Mouse (Mus musculus): ENCODE results near the gene Prkd2. TPM values are rescaled to one million over a fixed set of nuclear protein-coding genes. Genes with fewer than 3 reads are reported as not detected.
A peak's percentile ranks its signal among the peaks of the same experiment; 100 is the strongest.

The Prkd2 gene
- total and polyA plus RNA-seq, 3 experiments = 9.8 to 39.0 (median 18.0) TPM

GRCm38 (mm10) chr7:16908367-16908766 lies 65.7 kb downstream of the Prkd2 start:
- Histone ChIP-seq H3K9ac (ENCODE audit: insufficient read depth, low read depth) (peak overlapping the region; percentile 42; the same call in 1 of the 2 replicates), H3K4me3 (replicated peaks in 1 of 3; ENCODE audit: low read depth in 2 of 3, low read length in 2 of 3, poor library complexity in 1 of 3) (peak overlapping the region in 2 of 3 experiments; percentile 52 to 63), H3K36me3 (replicated peaks in 1 of 2; ENCODE audit: control insufficient read depth in 1 of 2, insufficient read depth in 1 of 2, low read length in 1 of 2) (peaks cover 3 to 39% of the 10 kb centered on the region in 2 experiments), H3K79me2 (replicated peaks; ENCODE audit: control insufficient read depth, extremely low read depth, insufficient read depth, poor library complexity, severe bottlenecking) (no peaks in the 10 kb centered on the region), H3K4me2 (ENCODE audit: insufficient read depth, low read depth, poor library complexity, severe bottlenecking) (peak overlapping the region; percentile 42), H3K27me3 (replicated peaks) (no peaks in the 10 kb centered on the region), H3K27ac (ENCODE audit: insufficient read depth, low read depth) (no peak overlapping the region), H3K9me3 (replicated peaks; ENCODE audit: low read length) (no peaks in the 10 kb centered on the region), H3K4me1 (ENCODE audit: control insufficient read depth in 1 of 2, insufficient read depth in 2 of 2) (peaks cover 44 to 70% of the 10 kb centered on the region in 2 experiments)
- in situ Hi-C loops (cut with MboI; ENCODE audit: low pct_ligation_motif_present, low pct_unique_long_range_greater_than_20kb, low sequenced_read_pairs) (loop anchor here (5.0 kb wide), 2 partner anchors 36 to 91 kb away; partner anchors contain the start of genes Fkrp and Strn4), dilution Hi-C loops (cut with MboI; ENCODE audit: extremely low pct_ligation_motif_present, extremely low pct_unique_long_range_greater_than_20kb, low sequenced_read_pairs) (no loop called here)
- DNase-seq (ENCODE audit: extremely low read depth) = no peak
- no peak for TF ChIP-seq IRF4 (IDR thresholded peaks at IDR 0.05; ENCODE audit: low read depth, low read length)
- TF ChIP-seq USF2 (conservative IDR thresholded peaks at IDR 0.05; ENCODE audit: low read depth, low read length) = no peak
- no peak for TF ChIP-seq MAFK (IDR thresholded peaks at IDR 0.05; ENCODE audit: insufficient replicate concordance, low read length)
- no peak for TF ChIP-seq USF1 (IDR thresholded peaks at IDR 0.05; ENCODE audit: low read depth, low read length)
- TF ChIP-seq TBP (conservative IDR thresholded peaks at IDR 0.05; ENCODE audit: low read depth, low read length) = no peak
- no peak for TF ChIP-seq JUND (conservative IDR thresholded peaks at IDR 0.05; ENCODE audit: low read depth, low read length)
- no peak for TF ChIP-seq NELFE (IDR thresholded peaks at IDR 0.05; ENCODE audit: low read depth, low read length)
- no peak for TF ChIP-seq TCF12 (IDR thresholded peaks at IDR 0.05; ENCODE audit: low read depth, low read length)
- TF ChIP-seq E2F4 (IDR thresholded peaks at IDR 0.05; ENCODE audit: insufficient replicate concordance, low read depth, low read length) = no peak
- no peak for TF ChIP-seq ZKSCAN1 (IDR thresholded peaks at IDR 0.05; ENCODE audit: borderline replicate concordance, low read depth, low read length)
- TF ChIP-seq HCFC1 (IDR thresholded peaks at IDR 0.05; ENCODE audit: low read depth, low read length) = no peak
- no peak for TF ChIP-seq ZC3H11A (IDR thresholded peaks at IDR 0.05; ENCODE audit: low read depth, low read length)
- no peak for TF ChIP-seq RCOR1 (conservative IDR thresholded peaks at IDR 0.05; ENCODE audit: low read depth, low read length)
- no peak for TF ChIP-seq ETS1 (conservative IDR thresholded peaks at IDR 0.05; ENCODE audit: low read depth, low read length)
- TF ChIP-seq RAD21 (IDR thresholded peaks at IDR 0.05; ENCODE audit: low read depth, low read length) = no peak
- TF ChIP-seq EP300 (IDR thresholded peaks at IDR 0.05; ENCODE audit: low read length) = no peak
- no peak for TF ChIP-seq CHD2 (IDR thresholded peaks at IDR 0.05; ENCODE audit: low read length)

DNA sequence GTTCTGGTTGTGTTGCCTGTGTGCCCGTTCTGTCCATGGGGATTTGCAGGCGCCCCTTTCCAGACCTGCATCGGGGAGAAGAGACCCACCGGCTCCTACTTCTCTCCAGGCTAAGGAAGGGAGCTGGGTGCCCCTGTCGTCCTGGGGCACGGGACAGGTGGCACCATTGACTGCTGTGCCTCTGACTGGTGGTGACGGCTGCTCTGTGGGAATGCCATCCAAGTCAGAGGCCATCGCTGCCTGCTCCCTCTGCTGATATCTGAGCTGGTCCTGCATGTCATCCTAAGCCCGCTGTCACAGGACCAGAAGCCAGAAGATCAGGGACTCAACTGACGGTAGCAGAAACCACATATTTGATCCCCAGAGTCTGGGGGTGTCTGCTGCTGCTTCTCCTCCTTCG lies 66.2 kb downstream of the Prkd2 start:
- H3K9ac ChIP-seq (ENCODE audit: insufficient read depth, low read depth) = no peak overlapping the region
- DNase-seq (ENCODE audit: extremely low read depth) = no peak
- no peak overlapping the region for H3K4me2 ChIP-seq (ENCODE audit: insufficient read depth, low read depth, poor library complexity, severe bottlenecking)
- in situ Hi-C loops (cut with MboI; ENCODE audit: low pct_ligation_motif_present, low pct_unique_long_range_greater_than_20kb, low sequenced_read_pairs) = loop anchor here (5.0 kb wide), 2 partner anchors 37 to 92 kb away; partner anchors contain the start of genes Fkrp and Strn4
- no peaks in the 10 kb centered on the region for H3K9me3 ChIP-seq (replicated peaks; ENCODE audit: low read length)
- no peaks in the 10 kb centered on the region for H3K27me3 ChIP-seq (replicated peaks)
- peak overlapping the region in 1 of 3 experiments; percentile 63 for H3K4me3 ChIP-seq (replicated peaks in 1 of 3; ENCODE audit: low read depth in 2 of 3, low read length in 2 of 3, poor library complexity in 1 of 3)
- H3K4me1 ChIP-seq (ENCODE audit: control insufficient read depth in 1 of 2, insufficient read depth in 2 of 2) = peaks cover 39 to 69% of the 10 kb centered on the region in 2 experiments
- TF ChIP-seq CHD2 (IDR thresholded peaks at IDR 0.05; ENCODE audit: low read length) (no peak), UBTF (IDR thresholded peaks at IDR 0.05; ENCODE audit: low read depth, low read length) (no peak), TCF12 (IDR thresholded peaks at IDR 0.05; ENCODE audit: low read depth, low read length) (no peak), NELFE (IDR thresholded peaks at IDR 0.05; ENCODE audit: low read depth, low read length) (no peak), KAT2A (IDR thresholded peaks at IDR 0.05; ENCODE audit: insufficient replicate concordance, low read length) (no peak), BHLHE40 (IDR thresholded peaks at IDR 0.05; ENCODE audit: low read depth, low read length) (no peak), MEF2A (IDR thresholded peaks at IDR 0.05; ENCODE audit: borderline replicate concordance, low read depth, low read length) (no peak)
- H3K79me2 ChIP-seq (replicated peaks; ENCODE audit: control insufficient read depth, extremely low read depth, insufficient read depth, poor library complexity, severe bottlenecking) = no peaks in the 10 kb centered on the region
- H3K36me3 ChIP-seq (replicated peaks in 1 of 2; ENCODE audit: control insufficient read depth in 1 of 2, insufficient read depth in 1 of 2, low read length in 1 of 2) = peaks cover 3 to 43% of the 10 kb centered on the region in 2 experiments
- no peak overlapping the region for H3K27ac ChIP-seq (ENCODE audit: insufficient read depth, low read depth)
- dilution Hi-C loops (cut with MboI; ENCODE audit: extremely low pct_ligation_motif_present, extremely low pct_unique_long_range_greater_than_20kb, low sequenced_read_pairs) = no loop called here
